Mouse (Mus musculus): ENCODE measurements around the gene Thap4.
"Not testable (repeated sequence)": the region's sequence is repeated elsewhere in the genome, so short reads cannot be mapped to it uniquely, and the experiment has no call there.

Gene Thap4

DNA sequence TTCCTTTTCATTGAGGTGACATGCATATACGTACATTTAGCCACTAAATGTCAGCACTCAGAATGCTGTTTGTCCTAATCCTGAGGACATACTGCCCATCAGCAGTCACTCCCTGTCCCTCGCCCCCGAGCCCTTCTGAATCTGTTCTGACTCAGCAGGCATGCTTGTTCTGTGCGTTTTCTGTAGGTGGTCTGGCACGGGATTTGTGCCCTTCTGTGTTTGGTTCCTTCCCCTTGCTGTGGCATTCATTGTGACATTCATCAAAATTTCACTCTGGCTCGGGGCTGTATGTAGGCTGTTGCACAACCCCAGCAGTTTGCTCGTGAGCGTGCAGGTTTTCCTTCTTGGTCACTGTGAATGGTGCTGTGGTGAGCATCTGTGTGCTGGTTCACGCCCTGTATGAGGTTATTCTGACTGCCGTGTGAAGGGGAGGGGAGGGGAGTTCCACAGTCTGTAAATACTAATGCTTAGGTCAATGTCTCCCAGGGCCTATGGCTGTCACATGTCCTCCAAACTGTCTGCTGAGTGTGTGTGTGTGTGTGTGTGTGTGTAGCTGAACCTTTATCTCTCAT is 62.8 kb downstream of the Thap4 start:
- in situ Hi-C loops (cut with MboI; ENCODE audit: low sequenced_read_pairs): no loop called here

- in situ Hi-C loops (cut with MboI; ENCODE audit: low sequenced_read_pairs): no loop called here
Observed at GRCm38 (mm10) chr1:93691106-93691505, 63.6 kb downstream of the Thap4 start.

DNA sequence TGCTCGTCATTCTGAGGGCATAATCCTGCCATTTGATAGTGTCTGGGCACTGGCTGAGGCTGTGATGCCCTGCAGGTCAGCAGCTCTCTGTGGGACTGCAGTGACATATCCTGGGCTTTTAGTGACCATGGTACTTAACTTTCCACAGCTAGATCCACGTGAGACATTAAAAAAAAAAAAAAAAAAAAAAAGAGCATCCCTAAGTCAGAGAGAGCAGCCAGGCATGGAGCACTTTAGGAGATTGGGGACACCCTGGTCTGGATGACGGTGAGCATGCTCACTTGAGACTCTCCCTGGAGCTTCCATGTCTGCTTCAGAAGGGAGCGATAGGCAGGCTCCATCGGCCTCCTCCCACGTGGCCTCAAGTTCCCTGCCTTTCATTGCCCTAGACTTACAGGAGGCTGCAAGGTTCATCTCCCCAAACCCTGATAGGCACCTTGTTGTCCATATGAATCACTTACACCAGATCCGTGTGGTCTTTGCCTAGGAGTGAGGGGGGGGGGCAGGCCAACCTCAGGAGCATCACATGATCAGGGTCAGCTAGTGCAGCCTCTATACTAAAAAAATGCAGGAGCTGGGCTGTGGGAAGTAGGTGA is 64.7 kb downstream of the Thap4 start:
- in situ Hi-C loops (cut with MboI; ENCODE audit: low sequenced_read_pairs): no loop called here

- in situ Hi-C loops (cut with MboI; ENCODE audit: low sequenced_read_pairs): no loop called here
Observed at GRCm38 (mm10) chr1:93688154-93688553, 66.5 kb downstream of the Thap4 start.

DNA sequence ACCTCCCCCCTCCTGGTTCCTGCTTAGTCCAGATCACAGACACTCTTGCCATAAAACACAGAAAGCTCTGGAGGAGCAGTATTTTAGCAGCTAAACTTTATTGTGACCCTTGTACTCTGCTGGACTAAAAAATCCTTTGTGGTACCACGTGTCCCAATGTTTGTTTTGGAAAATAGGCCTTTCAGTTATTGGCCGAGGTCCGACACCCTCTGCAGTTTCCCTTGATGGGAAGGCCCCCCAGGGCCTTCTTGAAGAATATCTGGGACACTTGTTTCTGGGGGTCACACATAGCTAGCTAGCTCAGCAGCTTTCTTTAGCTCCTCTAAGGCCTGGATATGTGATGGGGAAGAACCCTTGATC is 67.7 kb downstream of the Thap4 start:
- in situ Hi-C loops (cut with MboI; ENCODE audit: low sequenced_read_pairs): no loop called here

DNA sequence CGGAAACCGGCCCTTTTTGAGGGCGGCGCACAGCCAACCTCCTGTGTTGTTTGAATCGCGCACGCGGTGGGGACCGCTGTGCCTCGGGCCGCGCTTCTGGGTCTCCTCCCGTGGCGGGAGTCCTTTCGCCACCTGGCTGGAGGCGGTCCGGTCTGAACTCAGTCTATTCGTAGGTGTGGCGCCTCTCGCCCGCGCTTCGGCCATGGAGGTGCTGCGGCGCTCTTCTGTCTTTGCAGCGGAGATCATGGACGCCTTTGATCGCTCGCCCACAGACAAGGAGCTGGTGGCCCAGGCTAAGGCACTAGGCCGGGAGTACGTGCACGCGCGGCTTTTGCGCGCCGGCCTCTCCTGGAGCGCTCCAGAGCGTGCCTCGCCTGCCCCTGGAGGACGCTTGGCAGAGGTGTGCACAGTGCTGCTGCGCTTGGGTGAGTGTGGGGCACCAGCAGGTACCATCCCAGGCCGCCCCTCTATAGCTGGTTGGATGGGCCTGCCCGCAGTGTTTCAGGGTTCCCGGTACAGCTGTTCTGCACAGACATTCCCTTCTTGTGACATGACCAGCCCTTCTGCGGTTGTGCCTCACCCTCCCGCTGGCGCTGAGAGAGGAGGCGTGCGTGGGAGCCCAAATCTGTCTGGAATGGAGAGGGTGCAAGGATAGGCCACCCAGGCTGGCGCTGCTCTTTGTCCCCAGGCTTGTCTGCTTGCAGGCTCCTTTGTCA is 68.3 kb downstream of the Thap4 start:
- in situ Hi-C loops (cut with MboI; ENCODE audit: low sequenced_read_pairs): no loop called here

- in situ Hi-C loops (cut with MboI; ENCODE audit: low sequenced_read_pairs): no loop called here
Observed at GRCm38 (mm10) chr1:93685401-93686244, 69.0 kb downstream of the Thap4 start, which contains the start of gene Bok. Bok (plus strand) TSS chr1:93685660.

DNA sequence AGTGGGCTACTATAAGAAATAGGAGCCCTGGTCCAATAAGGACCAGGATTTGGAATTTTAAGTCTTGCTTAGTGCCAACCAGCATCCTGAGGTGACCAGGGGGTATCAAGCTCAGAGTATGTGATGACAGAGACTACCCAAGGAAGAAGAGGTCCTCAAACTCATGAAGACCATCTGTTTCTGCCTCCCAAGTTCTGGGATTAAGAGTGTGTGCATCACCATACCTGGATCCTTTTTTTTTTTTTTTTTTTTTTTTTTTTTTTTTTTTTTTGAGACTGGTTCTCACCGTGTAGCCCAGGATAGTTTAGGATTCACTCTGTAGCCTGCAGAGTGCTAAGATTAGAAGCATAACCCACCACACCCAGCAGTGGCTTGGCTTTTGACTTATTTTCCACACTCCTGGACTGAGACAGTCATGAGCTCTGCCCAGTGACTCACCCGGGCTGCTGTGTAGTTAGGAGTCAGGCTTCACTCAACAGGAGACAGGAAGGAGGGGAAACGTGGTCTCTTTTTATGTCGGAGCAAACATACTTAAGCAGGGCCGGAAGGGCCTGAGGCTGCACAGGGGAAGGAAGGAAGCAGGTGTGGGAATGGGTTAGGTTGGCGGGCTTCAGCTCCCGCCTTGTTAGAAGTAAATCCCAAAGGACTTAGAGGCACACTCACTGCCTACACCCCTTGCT is 74.6 kb downstream of the Thap4 start:
- in situ Hi-C loops (cut with MboI; ENCODE audit: low sequenced_read_pairs): no loop called here

DNA sequence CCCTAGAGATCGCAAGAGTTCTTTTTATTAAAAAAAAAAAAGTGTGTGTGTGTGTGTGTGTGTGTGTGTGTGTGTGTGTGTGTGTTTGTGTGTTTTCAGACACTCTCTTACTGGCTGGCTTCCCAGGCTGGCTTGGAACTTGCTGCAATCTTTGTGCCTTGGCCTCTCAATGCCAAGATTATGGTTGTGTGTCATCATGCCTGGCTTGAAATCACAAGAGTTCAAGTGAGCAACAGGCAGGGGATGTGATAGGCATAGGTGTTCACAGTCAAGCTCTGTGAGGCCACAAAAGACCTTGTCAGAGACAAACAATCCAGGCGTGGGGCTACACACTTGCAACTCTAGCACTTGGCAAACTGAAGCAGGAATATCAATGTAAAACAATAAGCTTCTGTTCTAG is 76.3 kb downstream of the Thap4 start:
- in situ Hi-C loops (cut with MboI; ENCODE audit: low sequenced_read_pairs): no loop called here

- in situ Hi-C loops (cut with MboI; ENCODE audit: low sequenced_read_pairs): no loop called here
Observed at GRCm38 (mm10) chr1:93672682-93673081, 82.0 kb downstream of the Thap4 start.

DNA sequence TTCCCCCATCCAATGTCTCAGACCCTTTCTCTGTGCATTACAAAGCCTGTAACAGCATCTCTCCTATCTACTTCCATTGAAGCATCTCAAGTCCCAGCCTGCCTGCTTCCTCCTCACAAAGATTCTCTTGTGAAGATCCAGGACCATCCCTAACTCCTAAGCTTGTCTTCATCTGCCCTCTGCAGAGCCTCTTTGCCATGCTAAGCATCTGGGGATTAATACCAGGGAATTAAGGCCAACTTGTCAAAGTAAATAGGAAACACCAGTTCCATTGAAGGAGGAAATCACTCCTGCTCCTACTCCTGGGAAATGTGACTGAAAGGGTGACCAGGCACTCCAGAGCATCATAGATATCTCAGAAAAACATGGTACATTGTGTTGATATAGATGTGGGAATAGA is 84.7 kb downstream of the Thap4 start:
- in situ Hi-C loops (cut with MboI; ENCODE audit: low sequenced_read_pairs): no loop called here

DNA sequence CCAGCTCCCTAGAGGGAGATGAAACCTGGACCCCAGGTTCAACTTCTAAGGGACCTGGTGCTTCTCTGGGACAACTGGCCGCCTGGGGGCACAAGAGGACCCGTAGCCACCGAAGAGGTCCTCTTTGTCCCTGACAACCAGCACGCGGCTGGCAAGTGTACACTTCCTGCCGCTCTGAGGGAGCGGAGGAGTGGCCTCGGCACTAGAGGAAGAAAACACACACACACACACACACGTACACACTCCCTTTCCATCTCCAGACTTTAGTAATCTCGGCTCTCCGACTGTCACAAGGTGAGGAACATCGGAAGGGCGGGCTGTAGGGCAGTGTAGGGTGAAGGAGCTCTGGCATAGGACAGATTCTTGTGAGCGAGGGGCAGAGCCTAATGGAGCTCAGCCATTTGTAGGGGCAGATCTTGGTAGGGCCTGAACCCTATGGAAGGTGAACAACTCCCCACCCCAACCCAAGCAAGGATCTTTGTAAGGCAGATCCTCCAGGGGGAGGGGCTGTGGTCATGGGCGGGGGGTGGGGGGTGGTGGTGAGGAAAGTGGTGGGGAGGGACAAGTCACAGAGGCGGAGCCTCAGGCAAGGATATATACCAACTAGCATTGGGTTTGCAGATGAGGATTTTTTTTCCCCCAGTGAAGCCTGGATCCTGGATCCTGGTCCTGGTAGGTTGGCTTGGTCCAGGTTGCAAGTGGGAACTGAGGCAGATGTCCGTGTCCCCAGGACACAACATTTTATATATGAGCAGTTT is 85.7 kb downstream of the Thap4 start:
- in situ Hi-C loops (cut with MboI; ENCODE audit: low sequenced_read_pairs): no loop called here

- in situ Hi-C loops (cut with MboI; ENCODE audit: low sequenced_read_pairs): no loop called here
Observed at GRCm38 (mm10) chr1:93667760-93668400, 86.8 kb downstream of the Thap4 start.

DNA sequence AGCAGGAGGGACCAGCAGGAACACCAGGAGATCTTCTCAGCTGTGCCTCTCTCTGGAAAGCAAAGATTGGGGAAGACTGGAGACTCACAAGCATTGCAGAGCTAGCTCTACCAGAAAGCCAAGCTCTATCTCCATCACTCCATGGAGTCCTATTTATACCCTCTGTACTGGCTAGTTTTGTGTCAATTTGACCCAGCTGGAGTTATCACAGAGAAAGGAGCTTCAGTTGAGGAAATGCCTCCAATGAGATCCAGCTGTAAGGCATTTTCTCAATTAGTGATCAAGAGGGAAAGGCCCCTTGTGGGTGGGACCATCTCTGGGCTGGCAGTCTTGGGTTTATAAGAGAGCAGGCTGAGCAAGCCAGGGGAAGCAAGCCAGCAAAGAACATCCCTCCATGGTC is 96.1 kb downstream of the Thap4 start, which contains the start of gene Stk25:
Stk25 (minus strand) TSS at position 101 of the 400 bp plus-strand sequence.
- in situ Hi-C loops (cut with MboI; ENCODE audit: low sequenced_read_pairs): not testable (repeated sequence)

DNA sequence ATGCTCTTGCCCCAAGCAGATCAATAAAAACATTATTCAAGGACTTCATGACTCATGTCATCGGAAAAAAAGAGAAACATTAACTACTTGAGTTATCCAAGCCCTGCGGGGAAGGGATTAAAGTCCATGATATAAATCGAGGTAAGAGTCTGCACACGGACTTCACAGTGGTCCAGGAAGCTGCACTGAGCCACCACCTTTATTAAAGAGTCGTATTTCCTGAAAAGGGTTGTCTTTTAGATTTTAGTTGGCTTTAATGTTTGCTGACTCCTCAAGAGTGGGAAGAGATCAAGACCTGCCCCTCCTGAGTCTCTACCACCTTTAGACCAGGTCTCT is 97.7 kb downstream of the Thap4 start:
- in situ Hi-C loops (cut with MboI; ENCODE audit: low sequenced_read_pairs): no loop called here

DNA sequence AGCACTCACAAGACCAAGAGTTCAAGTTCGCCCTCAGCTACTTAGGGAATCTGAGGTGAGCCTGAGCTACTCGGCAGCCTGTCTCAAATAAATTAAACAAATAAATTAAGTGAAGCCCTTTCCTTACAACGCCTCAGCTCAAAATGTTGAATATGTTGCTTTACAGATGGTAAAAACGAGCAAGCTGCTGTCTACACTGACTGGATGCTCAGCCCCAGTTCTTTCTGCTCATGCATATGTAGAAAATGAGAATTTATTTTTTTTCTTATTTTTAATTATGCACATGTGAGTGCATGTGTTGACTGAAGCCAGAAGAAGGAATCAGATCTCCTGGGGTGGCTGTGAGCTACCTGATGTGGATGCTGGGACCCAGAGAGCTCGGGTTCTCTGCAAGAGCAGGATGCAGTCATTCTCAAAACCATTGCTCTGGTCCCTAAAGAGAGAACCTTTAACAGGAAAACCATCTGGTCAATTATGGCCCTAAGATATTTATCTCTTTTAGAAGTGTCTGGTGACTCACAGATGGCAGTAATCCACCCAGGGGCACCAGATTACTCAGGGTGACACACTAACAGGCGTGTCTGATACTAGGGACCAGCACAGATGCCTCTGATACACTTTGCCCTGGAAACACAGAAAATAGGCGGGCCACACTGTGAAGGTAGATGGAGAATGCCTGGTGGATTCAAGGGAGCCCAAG is 98.2 kb downstream of the Thap4 start:
- in situ Hi-C loops (cut with MboI; ENCODE audit: low sequenced_read_pairs): no loop called here

- in situ Hi-C loops (cut with MboI; ENCODE audit: low sequenced_read_pairs): no loop called here
Observed at GRCm38 (mm10) chr1:93654798-93655197, 99.9 kb downstream of the Thap4 start.

DNA sequence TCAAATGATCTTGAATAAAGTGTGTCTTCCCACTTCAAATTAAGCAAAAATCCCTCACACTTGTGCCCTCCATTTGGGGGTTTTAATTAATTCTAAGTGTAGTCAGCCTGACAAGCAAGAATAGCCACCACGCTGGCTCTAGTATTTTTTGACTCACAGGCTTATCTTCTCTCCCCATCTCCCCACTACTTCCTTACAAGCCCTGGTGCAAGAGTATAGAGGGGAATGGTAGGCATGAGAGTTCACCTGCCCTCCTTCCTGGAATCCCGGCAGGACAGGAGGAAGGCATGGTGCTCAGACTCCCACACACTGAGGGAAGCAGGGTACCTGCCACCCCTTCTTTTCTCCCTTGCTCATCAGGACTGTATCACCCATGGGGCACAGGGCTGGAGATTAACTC is 100.4 kb downstream of the Thap4 start:
- in situ Hi-C loops (cut with MboI; ENCODE audit: low sequenced_read_pairs): no loop called here

Measured in CH12F3 (cell line).